Mouse (Mus musculus) C2C12 (cell line): Measurements from ENCODE around the gene Rps21.

Source experiments
- CEBPB ChIP-seq: IDR thresholded peaks from one replicate; pipeline ENCODE4 v1.6.1; 2011; ENCODE audit warnings: low read depth, mild to moderate bottlenecking, control low read depth, moderate library complexity
- CTCF ChIP-seq: IDR thresholded peaks from one replicate; pipeline ENCODE4 v1.5.1; 2011; ENCODE audit not compliant: control insufficient read depth, insufficient read depth, insufficient read length
- USF1 ChIP-seq: IDR thresholded peaks from one replicate; pipeline ENCODE4 v1.6.1; 2011; ENCODE audit warnings: low read depth, mild to moderate bottlenecking, control low read depth, moderate library complexity

DNA sequence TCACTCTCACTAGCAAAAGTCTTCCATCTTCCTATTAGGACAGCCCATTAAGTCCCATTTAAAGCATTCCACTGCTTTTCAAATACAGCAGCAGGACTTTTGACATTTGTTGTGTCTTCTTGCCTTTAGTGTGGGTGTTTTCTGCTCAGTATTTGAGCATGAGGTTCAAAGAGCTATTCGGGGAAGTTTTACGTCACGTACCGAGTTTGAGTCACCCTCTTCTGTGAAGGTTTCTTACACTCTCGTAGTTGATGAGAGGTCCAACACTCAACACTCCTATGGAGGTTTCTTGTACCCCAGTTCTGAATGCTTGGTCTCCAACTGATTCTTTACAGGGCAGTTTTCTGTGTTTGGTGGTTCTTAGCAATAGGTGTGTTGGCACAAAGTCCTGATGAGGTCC lies 9.3 kb upstream of the Rps21 start:
- no peak for TF ChIP-seq CTCF
- TF ChIP-seq CEBPB, result no peak
- TF ChIP-seq USF1, result no peak
